In the genomic region with DNA sequence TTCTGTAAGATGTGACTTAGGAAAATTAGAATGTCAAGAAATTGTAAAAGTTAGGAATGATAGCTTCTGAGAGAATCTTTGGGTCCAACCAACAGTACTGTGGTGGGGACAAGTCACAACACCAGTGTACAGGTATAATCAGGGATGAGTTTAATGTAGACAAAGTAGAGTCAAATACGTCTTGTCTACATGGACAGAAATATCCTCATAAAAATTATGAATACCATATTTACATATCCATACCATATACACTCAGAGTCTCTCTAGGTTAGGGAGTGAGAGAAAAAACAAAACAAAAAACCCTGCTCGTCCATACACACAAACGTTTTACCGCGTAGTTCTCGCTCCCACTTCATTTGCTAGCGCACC, we compare ENCODE assay signal across 8 mouse cellular contexts. TPM values are rescaled to one million over a fixed set of nuclear protein-coding genes. Genes with fewer than 3 reads are reported as not detected.
DNase-seq lines count a peak whose midpoint lies in the region; ATAC-seq and TF ChIP-seq lines count a peak whose summit lies in the region.

No protein-coding gene starts in this region.

- no peak for TF ChIP-seq CTCF in E14TG2a.4 (conservative IDR thresholded peaks at IDR 0.05; ENCODE audit: low read length)
- TF ChIP-seq CTCF in liver, postnatal 0 days (IDR thresholded peaks at IDR 0.05; ENCODE audit: low read depth) = no peak

- H3K4me2 ChIP-seq in heart, embryonic 12.5 days = peak overlapping the region; percentile 68
- peak overlapping the region; percentile 74 for H3K4me2 ChIP-seq in forebrain, embryonic 16.5 days (ENCODE audit: low read length)
- H3K4me2 ChIP-seq in liver, postnatal 0 days (ENCODE audit: low read depth, low read length) = peak overlapping the region; percentile 83

- peaks cover 5% of the 10 kb centered on the region; the same call in 1 of the 2 replicates for H3K36me3 ChIP-seq in heart, embryonic 12.5 days
- no peaks in the 10 kb centered on the region for H3K36me3 ChIP-seq in E14TG2a.4 (ENCODE audit: insufficient read depth, low read length)
- no peaks in the 10 kb centered on the region for H3K36me3 ChIP-seq in forebrain, embryonic 16.5 days (ENCODE audit: control insufficient read depth, insufficient read depth)
- peaks cover 7% of the 10 kb centered on the region for H3K36me3 ChIP-seq in liver, postnatal 0 days (replicated peaks; ENCODE audit: insufficient read depth, low read length)

- WGBS in heart, embryonic 12.5 days = 4% methylated on average over 7 of the region's 7 CpGs
- 4% methylated on average over 7 of the region's 7 CpGs for WGBS in forebrain, embryonic 16.5 days
- whole genome bisulfite sequencing in liver, postnatal 0 days (ENCODE audit: insufficient replicate concordance) = under 1% methylated on average over 7 of the region's 7 CpGs

- DNase-seq in heart, postnatal 14 days = no peak
- no peak for DNase-seq in liver, postnatal 0 days
- DNase-seq in frontal cortex, postnatal 10 days (ENCODE audit: low spot score in 2 of 2) = no peak
- no peak for DNase-seq in cerebellum, adult 9-10 months
- DNase-seq in left cerebral cortex, adult 8-10 months (ENCODE audit: low spot score in 2 of 2) = no peak

- TF ChIP-seq EP300 in liver, postnatal 0 days (IDR thresholded peaks at IDR 0.05; ENCODE audit: low read depth) = no peak

- H3K9ac ChIP-seq in heart, embryonic 12.5 days = 0 out of 2 replicates have a peak overlapping the region, but pooled peaks have one; percentile 42
- peak overlapping the region; percentile 91 for H3K9ac ChIP-seq in forebrain, embryonic 16.5 days (replicated peaks; ENCODE audit: low read depth, low read length)
- H3K9ac ChIP-seq in liver, postnatal 0 days (replicated peaks) = peak overlapping the region; percentile 88

- no peak for ATAC-seq in heart, embryonic 12.5 days (ENCODE audit: insufficient number of reproducible peaks, low FRiP score)
- no peak for ATAC-seq in forebrain, embryonic 16.5 days
- no peak for ATAC-seq in liver, postnatal 0 days

- peak overlapping the region; percentile 94 for H3K4me3 ChIP-seq in heart, embryonic 12.5 days
- H3K4me3 ChIP-seq in E14TG2a.4 (replicated peaks; ENCODE audit: low read length) = peak overlapping the region; percentile 90
- peak overlapping the region; percentile 98 for H3K4me3 ChIP-seq in forebrain, embryonic 16.5 days (replicated peaks; ENCODE audit: low read length)
- peak overlapping the region; percentile 82 for H3K4me3 ChIP-seq in liver, postnatal 0 days (ENCODE audit: low read depth, low read length)

- no peaks in the 10 kb centered on the region for H3K9me3 ChIP-seq in heart, embryonic 12.5 days (replicated peaks)
- no peaks in the 10 kb centered on the region for H3K9me3 ChIP-seq in E14TG2a.4 (ENCODE audit: low read length)
- no peaks in the 10 kb centered on the region for H3K9me3 ChIP-seq in forebrain, embryonic 16.5 days (ENCODE audit: control insufficient read depth, low read length)
- H3K9me3 ChIP-seq in liver, postnatal 0 days (ENCODE audit: low read length) = no peaks in the 10 kb centered on the region

- 0 out of 2 replicates have a peak, but pooled peaks cover 3% of the 10 kb centered on the region for H3K4me1 ChIP-seq in heart, embryonic 12.5 days (replicated peaks)
- peaks cover 4% of the 10 kb centered on the region; the same call in 1 of the 2 replicates for H3K4me1 ChIP-seq in E14TG2a.4 (replicated peaks; ENCODE audit: low read depth, low read length)
- H3K4me1 ChIP-seq in forebrain, embryonic 16.5 days (replicated peaks; ENCODE audit: control insufficient read depth, insufficient read depth, low read length) = 0 out of 2 replicates have a peak, but pooled peaks cover 6% of the 10 kb centered on the region
- peaks cover 21% of the 10 kb centered on the region for H3K4me1 ChIP-seq in liver, postnatal 0 days (ENCODE audit: insufficient read depth)

- H3K27ac ChIP-seq in heart, embryonic 12.5 days (ENCODE audit: poor library complexity, severe bottlenecking) = no peak overlapping the region
- no peak overlapping the region; the same call in 1 of the 2 replicates for H3K27ac ChIP-seq in forebrain, embryonic 16.5 days (ENCODE audit: low read length)
- no peak overlapping the region for H3K27ac ChIP-seq in liver, postnatal 0 days (ENCODE audit: low read depth)

- intact Hi-C loops in heart, postnatal 14 days (cut with DNase I) = loop anchor here (5.0 kb wide), 1 partner anchor 75 kb away; the partner anchor contains the start of gene Zfand4

- H3K27me3 ChIP-seq in heart, embryonic 12.5 days (replicated peaks) = 0 out of 2 replicates have a peak, but pooled peaks cover 6% of the 10 kb centered on the region
- H3K27me3 ChIP-seq in E14TG2a.4 (ENCODE audit: insufficient read depth, low read length) = peaks cover 17% of the 10 kb centered on the region
- H3K27me3 ChIP-seq in forebrain, embryonic 16.5 days (replicated peaks; ENCODE audit: control insufficient read depth, insufficient read depth, low read length) = 0 out of 2 replicates have a peak, but pooled peaks cover 2% of the 10 kb centered on the region
- H3K27me3 ChIP-seq in liver, postnatal 0 days (ENCODE audit: insufficient read depth, low read length) = no peaks in the 10 kb centered on the region

RNA-seq across cellular contexts. Expression of gene March8, which starts 0.4 kb away (rescaled TPM):
- 35.3 and 35.7 TPM in 2 replicates for polyA plus RNA-seq in heart, embryonic 12.5 days (2016; fragmentation: Nextera tagmentation; extraction: Ambion mirVana)
- 10 to 100 TPM; 39.5 to 46.6 TPM for total RNA-seq in heart, postnatal 14 days (2021)
- 52.8 and 57.0 TPM in 2 replicates for polyA plus RNA-seq in forebrain, embryonic 16.5 days (2015; fragmentation: Nextera tagmentation; extraction: Ambion mirVana)
- polyA plus RNA-seq in liver, postnatal 0 days (2015; fragmentation: Nextera tagmentation; extraction: Ambion mirVana) = 36.4 and 40.5 TPM in 2 replicates
- total RNA-seq in left cerebral cortex, adult 8-10 months (2022) = 10 to 100 TPM; 45.8 to 58.4 (median 53.3) TPM
